Mouse (Mus musculus) Patski (cell line): ENCODE measurements around the gene Mrps27. TPM values are rescaled to one million over a fixed set of nuclear protein-coding genes. Genes with fewer than 3 reads are reported as not detected.
A peak's percentile ranks its signal among the peaks of the same experiment; 100 is the strongest.

Experiments
- ATAC-seq: fragments of 100-300 bp; one replicate; pipeline ENCODE4 v1.8.0; 2021
- CTCF ChIA-PET: fragments of 350-600 bp; sonication (Branson Sonifier 250); formaldehyde crosslinking; loops from one replicate; lab custom pipeline; 2022; ENCODE audit warnings: inconsistent platforms; lab: Charles Lee
- POLR2A ChIA-PET: fragments of 350-600 bp; sonication (Branson Sonifier 250); formaldehyde crosslinking; loops from one replicate; lab custom pipeline; 2022; ENCODE audit warnings: antibody characterized with exemption, inconsistent platforms; lab: Charles Lee
- DNase-seq: peaks from one replicate; pipeline ENCODE4 v3.0.0-alpha.2; 2011; ENCODE audit warnings: low read depth, low spot score
- H3K27me3 ChIP-seq: fragments of 371-371 bp; one replicate; pipeline ENCODE4 v1.5.1; 2021
- CTCF ChIP-seq: fragments of 100-300 bp; IDR thresholded peaks from one replicate; pipeline ENCODE4 v1.5.1; 2021
- in situ Hi-C: fragments of 300-500 bp; cut with MboI; formaldehyde crosslinking; loops from 3 replicates; pipeline ENCODE4 v1.11.1; 2018; ENCODE audit warnings: low pct_unique_long_range_greater_than_20kb, mixed read lengths
- polyA plus RNA-seq: library from polyadenylated mRNA; unstranded; gene quantifications from one replicate; pipeline ENCODE4 v1.2.3, GENCODE M21; 2021

The Mrps27 gene
- polyA plus RNA-seq, 1 experiment from 2014 or later = 37.7 TPM

- ChIA-PET CTCF (interaction anchor here (0.8 to 1.7 kb wide), 3 partner anchors 9 to 471 kb away, joined by 3 to 5 read pairs (median 4); no protein-coding TSS in a partner anchor), POLR2A (no interaction called here)
- DNase-seq = no peak
- in situ Hi-C loops = loop anchor here (25.0 kb wide), 1 partner anchor 596 kb away; no protein-coding TSS in a partner anchor
- no peak for ATAC-seq
- TF ChIP-seq CTCF = no peak
- H3K27me3 ChIP-seq = no peaks in the 10 kb centered on the region
These were observed 22.0 kb downstream of the Mrps27 start for GRCm38 (mm10) chr13:99366422-99367175.

GRCm38 (mm10) chr13:99367554-99368174 is 23.1 kb downstream of the Mrps27 start:
- ATAC-seq (no peak), DNase-seq (no peak)
- no peaks in the 10 kb centered on the region for H3K27me3 ChIP-seq
- POLR2A ChIA-PET = no interaction called here
- no peak for TF ChIP-seq CTCF
- in situ Hi-C loops = loop anchor here (25.0 kb wide), 1 partner anchor 595 kb away; no protein-coding TSS in a partner anchor
- CTCF ChIA-PET = interaction anchor here (0.8 to 1.7 kb wide), 3 partner anchors 8 to 470 kb away, joined by 3 to 5 read pairs (median 4); no protein-coding TSS in a partner anchor

- no peak for TF ChIP-seq CTCF
- DNase-seq (no peak), ATAC-seq (no peak)
- CTCF ChIA-PET = no interaction called here
- POLR2A ChIA-PET = no interaction called here
- in situ Hi-C loops = loop anchor here (25.0 kb wide), 1 partner anchor 593 kb away; no protein-coding TSS in a partner anchor
- H3K27me3 ChIP-seq = no peaks in the 10 kb centered on the region
These were observed 24.5 kb downstream of the Mrps27 start for GRCm38 (mm10) chr13:99369103-99369502.

- H3K27me3 ChIP-seq = no peaks in the 10 kb centered on the region
- ChIA-PET CTCF (no interaction called here), POLR2A (no interaction called here)
- ATAC-seq (no peak), DNase-seq (no peak)
- in situ Hi-C loops = loop anchor here (25.0 kb wide), 1 partner anchor 591 kb away; no protein-coding TSS in a partner anchor
- TF ChIP-seq CTCF = no peak
These were observed 26.7 kb downstream of the Mrps27 start for GRCm38 (mm10) chr13:99371285-99371684.

GRCm38 (mm10) chr13:99373684-99374083 is 29.1 kb downstream of the Mrps27 start:
- in situ Hi-C loops = loop anchor here (25.0 kb wide), 1 partner anchor 589 kb away; no protein-coding TSS in a partner anchor
- no peaks in the 10 kb centered on the region for H3K27me3 ChIP-seq
- ChIA-PET CTCF (no interaction called here), POLR2A (interaction anchor here (1.3 kb wide), 1 partner anchor 9 kb away, joined by 3 read pairs; no protein-coding TSS in a partner anchor)
- DNase-seq (no peak), ATAC-seq (no peak)
- TF ChIP-seq CTCF = no peak

GRCm38 (mm10) chr13:99374191-99374590 is 29.6 kb downstream of the Mrps27 start:
- POLR2A ChIA-PET = interaction anchor here (1.3 kb wide), 1 partner anchor 9 kb away, joined by 3 read pairs; no protein-coding TSS in a partner anchor
- in situ Hi-C loops = loop anchor here (25.0 kb wide), 1 partner anchor 588 kb away; no protein-coding TSS in a partner anchor

GRCm38 (mm10) chr13:99375550-99375949 is 31.0 kb downstream of the Mrps27 start:
- DNase-seq (no peak), ATAC-seq (no peak)
- CTCF ChIA-PET = interaction anchor here (0.6 to 1.9 kb wide), 27 partner anchors 8 to 489 kb away, joined by 3 to 20 read pairs (median 4); no protein-coding TSS in a partner anchor
- in situ Hi-C loops = loop anchor here (5.0 kb wide), 2 partner anchors 137 to 467 kb away; no protein-coding TSS in a partner anchor
- POLR2A ChIA-PET = no interaction called here
- no peaks in the 10 kb centered on the region for H3K27me3 ChIP-seq
- peak; percentile 93 for TF ChIP-seq CTCF

More at GRCm38 (mm10) chr13:99374191-99374590, 29.6 kb downstream of the Mrps27 start:
- CTCF ChIA-PET = interaction anchor here (1.3 kb wide), 1 partner anchor 490 kb away, joined by 4 read pairs; no protein-coding TSS in a partner anchor
- TF ChIP-seq CTCF = no peak
- H3K27me3 ChIP-seq = no peaks in the 10 kb centered on the region
- DNase-seq (no peak), ATAC-seq (no peak)

- no peak for TF ChIP-seq CTCF
- ChIA-PET POLR2A (no interaction called here), CTCF (interaction anchor here (1.3 to 2.5 kb wide), 3 partner anchors 13 to 460 kb away, joined by 3 to 9 read pairs (median 4); no protein-coding TSS in a partner anchor)
- ATAC-seq (no peak), DNase-seq (no peak)
- no peaks in the 10 kb centered on the region for H3K27me3 ChIP-seq
- in situ Hi-C loops = loop anchor here (5.0 kb wide), 2 partner anchors 135 to 465 kb away; no protein-coding TSS in a partner anchor
These were observed 32.5 kb downstream of the Mrps27 start for GRCm38 (mm10) chr13:99377055-99377454.

- POLR2A ChIA-PET = no interaction called here
- in situ Hi-C loops = loop anchor here (5.0 kb wide), 2 partner anchors 134 to 464 kb away; no protein-coding TSS in a partner anchor
- no peak for TF ChIP-seq CTCF
- peak; percentile 82 for ATAC-seq
- DNase-seq = no peak
- H3K27me3 ChIP-seq = no peaks in the 10 kb centered on the region
- CTCF ChIA-PET = interaction anchor here (0.6 to 2.5 kb wide), 6 partner anchors 12 to 464 kb away, joined by 3 to 9 read pairs (median 4); no protein-coding TSS in a partner anchor
These were observed 33.6 kb downstream of the Mrps27 start for GRCm38 (mm10) chr13:99378223-99378622.

GRCm38 (mm10) chr13:99382373-99382772 is 37.8 kb downstream of the Mrps27 start:
- POLR2A ChIA-PET = no interaction called here
- no peaks in the 10 kb centered on the region for H3K27me3 ChIP-seq
- no peak for DNase-seq
- in situ Hi-C loops = no loop called here
- ATAC-seq = no peak
- CTCF ChIA-PET = no interaction called here
- no peak for TF ChIP-seq CTCF
